Mouse (Mus musculus): ENCODE results near the gene Otc.

Gene Otc

GRCm38 (mm10) chrX:10251852-10252504 lies at the start of gene Otc:
Otc (plus strand) TSS chrX:10252305.
- DNase-seq (ENCODE audit: low read depth in 1 of 2, low spot score in 2 of 2) = no peak

GRCm38 (mm10) chrX:10205937-10206336 lies 46.2 kb upstream of the Otc start:
- no peak for DNase-seq (ENCODE audit: low read depth in 1 of 2, low spot score in 2 of 2)

- DNase-seq (ENCODE audit: low read depth in 1 of 2, low spot score in 2 of 2) = no peak
These were observed 36.1 kb upstream of the Otc start for GRCm38 (mm10) chrX:10215972-10216371.

DNA sequence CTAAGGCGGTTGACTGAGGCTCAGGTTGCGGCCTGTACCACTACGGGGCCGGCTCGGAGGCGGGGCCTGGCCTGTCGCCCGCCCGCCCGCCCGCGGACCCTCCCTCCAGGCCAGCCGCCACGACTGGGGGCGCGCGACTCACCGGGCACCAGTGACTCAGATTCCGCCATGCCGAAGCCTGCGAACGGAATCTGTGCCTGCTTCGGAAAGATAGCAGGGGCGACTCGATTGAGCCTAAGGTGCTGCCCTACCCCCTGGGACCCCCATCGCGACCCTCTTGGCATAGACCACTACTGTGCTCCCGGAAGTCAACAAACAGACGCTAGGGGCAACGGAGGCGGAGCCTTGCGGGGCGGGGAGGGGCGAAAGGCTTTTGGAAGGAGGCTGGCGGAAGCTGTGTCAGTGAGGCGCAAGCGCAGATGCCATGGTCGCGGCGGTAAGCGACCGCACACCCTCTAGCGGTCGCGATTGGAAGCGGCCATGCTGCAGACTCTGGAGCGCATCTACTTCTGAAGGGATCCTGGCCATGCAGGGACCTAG lies 35.6 kb upstream of the Otc start, which contains the start of gene Rpgr:
Gene Rpgr, minus strand, starts transcription at position 511 of the 540 bp plus-strand sequence.
- DNase-seq (ENCODE audit: low read depth in 1 of 2, low spot score in 2 of 2) = peak; percentile 64 to 81

GRCm38 (mm10) chrX:10219281-10219680 lies 32.8 kb upstream of the Otc start:
- no peak for DNase-seq (ENCODE audit: low read depth in 1 of 2, low spot score in 2 of 2)

- DNase-seq (ENCODE audit: low read depth in 1 of 2, low spot score in 2 of 2) = no peak
These were observed 19.1 kb upstream of the Otc start for GRCm38 (mm10) chrX:10233051-10233450.

DNA sequence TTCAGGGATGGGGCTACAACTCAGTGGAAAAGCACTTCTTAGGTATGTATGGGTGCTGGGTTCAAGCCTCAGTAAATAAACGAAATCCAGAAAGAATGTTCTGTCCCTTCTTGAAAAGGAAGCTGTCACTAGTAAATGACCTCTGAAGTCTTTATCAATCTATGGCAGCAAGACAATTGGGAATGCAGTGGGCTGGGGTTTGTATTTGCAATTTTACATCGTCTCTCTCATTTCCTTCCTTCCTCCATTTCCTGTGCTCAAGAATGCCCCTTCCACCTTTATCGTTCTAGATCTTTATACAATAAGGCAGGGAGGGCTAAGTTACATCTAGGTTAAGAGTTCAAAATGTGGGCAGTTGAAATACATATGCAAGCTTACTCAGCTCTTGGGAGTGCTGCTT lies 17.5 kb upstream of the Otc start:
- no peak for DNase-seq (ENCODE audit: low read depth in 1 of 2, low spot score in 2 of 2)

DNA sequence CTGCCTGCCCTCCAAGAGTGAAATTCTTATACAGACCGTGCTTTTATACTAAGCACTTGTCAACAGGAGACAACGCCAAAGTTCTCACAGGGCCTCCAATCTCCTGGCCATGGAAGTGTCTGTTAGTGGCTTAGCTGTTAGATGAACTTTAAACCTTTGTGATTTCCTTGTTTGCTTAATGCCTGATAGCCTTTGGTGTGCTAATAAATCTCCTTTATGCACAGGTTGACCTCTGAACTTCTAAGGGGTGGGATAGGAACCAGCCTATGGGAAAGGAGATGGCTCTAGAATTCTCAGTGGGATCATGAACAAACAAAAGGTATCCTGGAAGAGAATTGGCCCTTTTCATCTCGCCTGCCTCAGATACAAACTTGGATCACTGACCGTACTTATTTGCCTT lies 12.6 kb upstream of the Otc start:
- DNase-seq (ENCODE audit: low read depth in 1 of 2, low spot score in 2 of 2) = no peak

DNA sequence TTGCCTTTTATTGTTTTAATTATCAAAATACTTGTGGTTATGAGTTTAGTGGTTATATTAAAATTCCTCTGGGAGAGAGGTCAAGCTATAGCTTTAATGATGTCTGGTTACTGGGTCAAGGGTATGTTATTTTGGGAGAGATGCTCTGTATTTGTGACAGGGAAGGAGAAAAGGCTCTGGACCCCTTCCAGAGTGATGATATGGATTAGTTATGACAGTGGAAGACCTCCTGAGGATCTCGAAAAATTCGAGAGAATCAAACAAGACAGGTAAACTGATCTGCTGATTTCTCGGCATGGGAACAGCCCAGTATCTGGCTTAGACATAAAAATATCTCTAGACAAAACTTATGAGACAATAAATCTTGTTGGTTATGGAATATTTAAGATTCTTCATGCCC lies 8.2 kb upstream of the Otc start:
- no peak for DNase-seq (ENCODE audit: low read depth in 1 of 2, low spot score in 2 of 2)

GRCm38 (mm10) chrX:10251357-10251756 lies 748 bp upstream of the Otc start:
- no peak for DNase-seq (ENCODE audit: low read depth in 1 of 2, low spot score in 2 of 2)

GRCm38 (mm10) chrX:10257774-10258173 lies 5.7 kb downstream of the Otc start:
- no peak for DNase-seq (ENCODE audit: low read depth in 1 of 2, low spot score in 2 of 2)

DNA sequence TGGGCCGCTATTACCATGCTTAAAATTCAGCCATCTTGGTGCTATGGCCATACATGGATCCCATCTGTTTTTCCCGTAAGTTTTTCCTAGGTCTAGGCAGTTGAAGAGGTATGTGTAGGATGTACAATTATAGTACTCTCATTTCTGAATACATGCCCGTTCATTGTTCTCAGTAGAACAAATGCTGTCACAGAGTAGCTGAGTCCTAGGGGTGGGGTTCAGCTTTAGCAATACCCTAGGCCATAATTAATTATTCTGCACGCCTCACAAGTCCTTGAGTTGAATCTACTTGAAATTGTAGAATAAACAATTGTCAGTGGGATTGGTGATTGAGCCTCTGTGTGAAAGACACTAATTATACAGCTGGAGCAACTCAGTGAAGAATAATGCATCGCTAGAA lies 6.2 kb downstream of the Otc start:
- no peak for DNase-seq (ENCODE audit: low read depth in 1 of 2, low spot score in 2 of 2)

DNA sequence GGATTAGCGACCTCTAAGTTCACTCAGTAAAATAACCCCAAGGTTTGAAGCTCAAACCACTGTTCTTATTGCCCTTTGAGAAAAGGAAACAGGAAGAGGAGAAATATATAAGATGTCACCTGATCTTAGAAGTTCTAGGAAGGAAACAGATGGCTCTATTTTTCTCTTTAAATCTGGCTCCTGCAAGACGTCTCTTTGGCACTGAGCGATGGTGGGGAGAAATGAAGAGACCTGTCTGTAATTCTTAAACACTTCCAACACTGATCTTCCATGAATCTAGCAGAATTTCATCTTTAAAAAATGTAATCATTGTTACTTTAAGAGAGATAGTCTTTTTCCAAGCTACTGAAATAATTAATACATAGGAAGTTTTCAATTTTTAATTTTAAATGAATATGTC lies 16.2 kb downstream of the Otc start:
- DNase-seq (ENCODE audit: low read depth in 1 of 2, low spot score in 2 of 2) = no peak

DNA sequence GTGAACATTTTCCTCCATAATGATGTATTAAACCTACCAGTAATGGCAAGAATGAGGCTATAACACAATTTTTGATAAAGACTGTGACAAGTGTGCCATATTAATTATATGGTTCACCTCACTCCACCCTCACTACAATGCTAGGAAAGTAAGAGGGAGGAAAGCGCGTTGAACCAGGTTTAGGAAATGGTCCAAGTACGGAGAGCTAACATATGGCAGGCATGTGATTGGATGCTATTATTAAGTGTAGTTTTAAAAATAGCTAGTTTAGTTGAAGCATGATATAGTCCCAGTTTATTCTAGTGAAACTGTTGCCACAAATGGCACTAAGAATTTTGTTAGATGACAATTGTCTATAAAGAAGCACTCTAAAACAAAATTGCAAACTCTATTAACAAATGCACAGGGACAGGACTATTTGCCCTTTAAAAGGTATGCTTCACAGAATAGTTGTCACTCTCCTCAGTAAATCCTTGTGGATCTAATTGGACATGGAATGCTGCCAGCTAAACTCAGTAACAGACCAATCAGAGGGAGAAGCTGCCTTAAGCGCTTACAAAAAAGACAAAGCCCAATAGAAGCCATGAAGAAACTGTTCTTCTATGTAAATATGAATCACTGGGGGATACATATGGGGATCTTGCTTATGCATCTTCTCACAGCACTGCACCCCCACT lies 16.8 kb downstream of the Otc start:
- no peak for DNase-seq (ENCODE audit: low read depth in 1 of 2, low spot score in 2 of 2)

DNA sequence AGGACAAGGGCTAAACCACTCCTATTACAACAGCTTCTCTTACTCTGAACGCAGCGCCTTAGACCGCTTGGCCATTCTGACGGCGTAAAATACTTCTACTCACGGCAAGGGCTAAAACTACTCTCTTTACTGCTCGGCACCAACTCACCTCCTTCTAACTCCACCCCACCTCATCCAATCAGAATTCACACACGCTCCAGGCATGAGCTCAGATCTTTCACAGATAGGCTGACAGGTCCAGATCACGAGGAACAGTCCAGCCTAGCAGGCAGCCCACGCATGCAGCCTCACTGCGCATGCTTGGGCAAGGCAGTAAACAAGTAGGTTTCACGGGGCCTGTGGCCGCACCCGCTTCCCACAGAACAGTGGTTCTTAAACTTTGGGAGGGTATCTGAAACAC lies 45.2 kb downstream of the Otc start:
- DNase-seq (ENCODE audit: low read depth in 1 of 2, low spot score in 2 of 2) = no peak

GRCm38 (mm10) chrX:10318176-10318575 lies 66.1 kb downstream of the Otc start:
- peak in 1 of 2 experiments; percentile 3 for DNase-seq (ENCODE audit: low read depth in 1 of 2, low spot score in 2 of 2)

DNA sequence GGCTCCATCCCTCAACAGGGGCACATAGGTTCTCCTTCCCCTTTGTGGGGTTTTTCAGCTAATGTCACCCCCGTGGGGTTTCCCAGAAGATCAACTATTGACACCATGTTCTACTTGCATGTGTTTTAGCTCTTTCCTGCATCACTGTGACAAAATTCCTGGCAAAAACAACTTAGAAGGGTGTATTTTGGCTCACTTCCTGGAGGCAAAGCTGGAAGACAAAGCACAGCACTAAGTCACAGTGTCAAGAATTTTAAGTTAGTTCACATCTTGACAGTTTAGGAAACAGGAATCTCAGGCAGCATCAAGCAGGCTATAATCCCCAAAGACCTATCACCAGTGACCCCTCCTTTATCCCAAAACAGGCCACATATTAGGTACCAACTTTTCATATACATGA lies 78.1 kb downstream of the Otc start:
- DNase-seq (ENCODE audit: low read depth in 1 of 2, low spot score in 2 of 2) = no peak

DNA sequence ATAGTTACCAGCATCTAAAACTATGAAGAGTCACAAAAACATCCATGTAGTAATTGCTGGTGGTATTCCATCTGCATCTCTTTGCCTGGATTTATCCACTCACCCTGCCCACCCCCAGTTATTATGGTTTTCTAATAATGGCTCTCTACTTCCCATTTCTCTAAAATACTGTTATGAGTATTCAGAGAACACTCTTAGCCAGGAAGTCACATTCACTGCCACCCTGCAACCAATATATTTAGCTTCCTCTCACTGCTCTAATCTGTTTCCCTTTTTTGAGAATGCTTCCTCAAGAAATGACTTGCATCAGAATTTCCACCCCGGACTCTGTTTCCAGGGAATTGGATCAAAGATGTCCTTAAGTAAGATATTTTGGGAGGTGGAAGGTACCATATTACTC lies 79.6 kb downstream of the Otc start:
- DNase-seq (ENCODE audit: low read depth in 1 of 2, low spot score in 2 of 2) = no peak

DNA sequence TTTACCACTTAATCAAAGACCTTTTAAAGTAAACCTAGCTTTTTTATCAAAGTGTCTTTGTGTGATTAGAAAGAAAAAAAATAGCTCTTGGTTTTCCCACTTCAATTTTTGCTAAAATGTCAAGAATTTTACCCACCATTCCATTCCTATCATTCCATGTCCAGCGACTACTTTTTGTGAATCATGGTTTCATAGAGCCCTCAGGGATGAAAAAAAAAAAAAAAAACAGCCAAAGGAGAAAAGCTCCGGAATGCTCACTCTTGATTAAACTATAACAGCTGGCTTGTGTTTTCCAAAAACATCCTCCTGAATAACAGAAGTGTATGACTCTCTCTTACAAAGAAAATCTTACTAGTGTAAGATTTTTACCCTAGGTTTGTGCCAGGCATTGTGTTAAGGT lies 84.7 kb downstream of the Otc start:
- DNase-seq (ENCODE audit: low read depth in 1 of 2, low spot score in 2 of 2) = no peak

- no peak for DNase-seq (ENCODE audit: low read depth in 1 of 2, low spot score in 2 of 2)
These were observed 103.8 kb downstream of the Otc start for GRCm38 (mm10) chrX:10355867-10356266.

Measured in monocyte, adult 2 months (primary cell).